Mouse (Mus musculus): ENCODE data around the gene 1700028P14Rik. TPM values are rescaled to one million over a fixed set of nuclear protein-coding genes. Genes with fewer than 3 reads are reported as not detected.

1700028P14Rik gene
- total RNA-seq, 1 experiment from 2014 or later: not detected

GRCm38 (mm10) chr19:23631611-23632492 lies 20.8 kb downstream of the 1700028P14Rik start:
- no peak for ATAC-seq (replicated peaks; ENCODE audit: insufficient number of reproducible peaks, low FRiP score, low TSS enrichment, poor library complexity, severe bottlenecking)

- no peak for ATAC-seq (replicated peaks; ENCODE audit: insufficient number of reproducible peaks, low FRiP score, low TSS enrichment, poor library complexity, severe bottlenecking)
These were observed 38.3 kb downstream of the 1700028P14Rik start for GRCm38 (mm10) chr19:23614268-23614667.

DNA sequence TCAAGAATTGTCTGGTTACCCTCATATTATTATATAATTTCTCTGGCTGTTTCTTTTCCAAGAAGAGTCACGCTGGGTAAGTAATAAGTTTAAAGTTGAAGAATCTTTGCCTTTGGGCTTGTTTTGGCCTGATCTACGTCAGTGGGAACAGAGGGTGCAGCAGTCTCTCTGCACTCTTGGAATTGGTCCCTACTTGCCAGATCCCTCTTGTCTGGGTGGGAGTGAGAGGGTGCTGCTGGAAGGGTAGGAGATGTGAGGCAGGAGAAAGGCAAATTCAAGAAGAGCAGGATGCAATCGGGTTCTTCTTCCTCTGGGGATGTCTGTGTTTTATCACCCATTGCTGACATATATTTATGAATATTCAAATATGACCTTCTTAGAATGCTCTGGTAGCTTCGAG lies 42.9 kb downstream of the 1700028P14Rik start:
- ATAC-seq (replicated peaks; ENCODE audit: insufficient number of reproducible peaks, low FRiP score, low TSS enrichment, poor library complexity, severe bottlenecking): no peak

- no peak for ATAC-seq (replicated peaks; ENCODE audit: insufficient number of reproducible peaks, low FRiP score, low TSS enrichment, poor library complexity, severe bottlenecking)
These were observed 44.7 kb downstream of the 1700028P14Rik start for GRCm38 (mm10) chr19:23607951-23608350.

GRCm38 (mm10) chr19:23594950-23595349 lies 57.7 kb downstream of the 1700028P14Rik start:
- no peak for ATAC-seq (replicated peaks; ENCODE audit: insufficient number of reproducible peaks, low FRiP score, low TSS enrichment, poor library complexity, severe bottlenecking)

GRCm38 (mm10) chr19:23578606-23579355 lies 73.8 kb downstream of the 1700028P14Rik start:
- no peak for ATAC-seq (replicated peaks; ENCODE audit: insufficient number of reproducible peaks, low FRiP score, low TSS enrichment, poor library complexity, severe bottlenecking)

GRCm38 (mm10) chr19:23576685-23577084 lies 75.9 kb downstream of the 1700028P14Rik start:
- ATAC-seq (replicated peaks; ENCODE audit: insufficient number of reproducible peaks, low FRiP score, low TSS enrichment, poor library complexity, severe bottlenecking): no peak

- ATAC-seq (replicated peaks; ENCODE audit: insufficient number of reproducible peaks, low FRiP score, low TSS enrichment, poor library complexity, severe bottlenecking): no peak
These were observed 88.9 kb downstream of the 1700028P14Rik start for GRCm38 (mm10) chr19:23563693-23564092.

DNA sequence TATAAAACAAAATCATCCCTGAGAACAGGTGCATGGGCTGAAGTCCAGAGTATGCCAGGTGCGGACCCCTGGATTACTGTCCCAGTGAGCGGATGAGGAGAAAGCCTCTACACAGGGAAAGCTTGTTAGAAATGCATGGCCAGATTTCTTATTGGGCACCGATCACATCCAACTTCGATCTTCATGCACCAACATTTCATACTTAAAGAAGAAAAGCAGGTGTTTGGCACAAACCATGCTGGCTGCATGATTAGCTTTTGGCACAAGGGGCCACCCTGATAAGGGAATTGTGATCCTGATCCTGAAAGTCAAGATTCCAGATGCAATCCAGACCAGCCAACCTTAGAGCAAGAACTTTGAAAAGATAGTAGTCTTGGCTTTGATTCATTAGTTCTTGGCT lies 90.0 kb downstream of the 1700028P14Rik start:
- ATAC-seq (replicated peaks; ENCODE audit: insufficient number of reproducible peaks, low FRiP score, low TSS enrichment, poor library complexity, severe bottlenecking): no peak

GRCm38 (mm10) chr19:23562061-23562460 lies 90.6 kb downstream of the 1700028P14Rik start:
- no peak for ATAC-seq (replicated peaks; ENCODE audit: insufficient number of reproducible peaks, low FRiP score, low TSS enrichment, poor library complexity, severe bottlenecking)

- no peak for ATAC-seq (replicated peaks; ENCODE audit: insufficient number of reproducible peaks, low FRiP score, low TSS enrichment, poor library complexity, severe bottlenecking)
These were observed 99.2 kb downstream of the 1700028P14Rik start for GRCm38 (mm10) chr19:23553450-23553849.

- no peak for ATAC-seq (replicated peaks; ENCODE audit: insufficient number of reproducible peaks, low FRiP score, low TSS enrichment, poor library complexity, severe bottlenecking)
These were observed 107.0 kb downstream of the 1700028P14Rik start for GRCm38 (mm10) chr19:23545604-23546003.

GRCm38 (mm10) chr19:23543244-23544004 lies 109.2 kb downstream of the 1700028P14Rik start:
- ATAC-seq (replicated peaks; ENCODE audit: insufficient number of reproducible peaks, low FRiP score, low TSS enrichment, poor library complexity, severe bottlenecking): no peak

DNA sequence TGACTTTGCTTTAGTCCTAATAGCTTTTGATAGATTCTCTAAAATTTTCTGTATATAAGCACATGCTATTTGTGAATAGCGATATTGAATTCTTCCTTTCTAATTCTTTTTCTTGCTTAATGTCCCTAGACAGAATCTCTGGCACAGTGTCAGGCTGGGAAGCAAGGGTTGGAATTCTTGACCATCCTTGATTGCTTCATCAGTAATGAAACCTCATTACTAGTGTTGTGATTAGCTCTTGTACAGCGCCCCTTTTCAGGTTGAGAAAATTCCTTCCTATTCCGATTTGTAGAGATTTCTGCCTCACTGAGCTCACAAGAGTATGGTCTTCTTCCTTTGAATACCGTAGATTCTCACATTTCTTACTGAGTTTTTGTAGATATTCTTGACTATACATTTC lies 109.9 kb downstream of the 1700028P14Rik start:
- no peak for ATAC-seq (replicated peaks; ENCODE audit: insufficient number of reproducible peaks, low FRiP score, low TSS enrichment, poor library complexity, severe bottlenecking)

DNA sequence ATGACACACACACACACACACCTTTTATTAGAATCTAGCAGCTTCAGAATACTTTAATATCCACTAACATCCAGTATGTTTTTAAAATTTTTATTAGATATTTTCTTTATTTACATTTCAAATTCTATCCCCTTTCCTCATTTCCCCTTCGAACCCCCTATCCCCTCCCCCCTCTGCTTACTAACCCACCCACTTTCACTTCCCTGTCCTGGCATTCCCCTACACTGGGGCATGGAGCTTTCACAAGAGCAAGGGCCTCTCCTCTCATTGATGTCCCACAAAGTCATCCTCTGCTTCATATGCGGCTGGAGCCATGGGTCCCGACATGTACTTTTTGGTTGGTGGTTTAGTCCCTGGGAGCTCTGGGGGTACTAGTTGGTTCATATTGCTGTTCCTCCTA lies 116.9 kb downstream of the 1700028P14Rik start:
- no peak for ATAC-seq (replicated peaks; ENCODE audit: insufficient number of reproducible peaks, low FRiP score, low TSS enrichment, poor library complexity, severe bottlenecking)

DNA sequence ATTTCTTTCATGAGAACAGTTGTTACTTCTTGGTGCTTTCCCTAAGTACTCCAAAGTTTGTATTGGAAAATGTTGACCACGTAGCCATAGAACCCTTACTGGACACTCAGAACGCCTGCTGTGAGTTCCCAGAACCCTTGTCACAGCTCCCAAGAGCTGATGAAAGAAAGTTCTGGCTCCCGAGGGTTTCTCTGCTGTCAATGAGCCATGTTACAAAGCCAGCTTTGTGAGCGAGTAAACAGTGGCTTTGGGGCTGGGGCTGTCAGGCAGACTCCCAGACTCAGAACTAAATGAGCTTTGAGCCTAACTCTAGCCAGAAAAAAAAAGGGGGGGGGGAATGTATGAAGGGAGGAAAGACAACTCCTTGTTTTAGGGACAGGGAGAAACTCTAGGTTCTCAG lies 120.7 kb downstream of the 1700028P14Rik start:
- no peak for ATAC-seq (replicated peaks; ENCODE audit: insufficient number of reproducible peaks, low FRiP score, low TSS enrichment, poor library complexity, severe bottlenecking)

DNA sequence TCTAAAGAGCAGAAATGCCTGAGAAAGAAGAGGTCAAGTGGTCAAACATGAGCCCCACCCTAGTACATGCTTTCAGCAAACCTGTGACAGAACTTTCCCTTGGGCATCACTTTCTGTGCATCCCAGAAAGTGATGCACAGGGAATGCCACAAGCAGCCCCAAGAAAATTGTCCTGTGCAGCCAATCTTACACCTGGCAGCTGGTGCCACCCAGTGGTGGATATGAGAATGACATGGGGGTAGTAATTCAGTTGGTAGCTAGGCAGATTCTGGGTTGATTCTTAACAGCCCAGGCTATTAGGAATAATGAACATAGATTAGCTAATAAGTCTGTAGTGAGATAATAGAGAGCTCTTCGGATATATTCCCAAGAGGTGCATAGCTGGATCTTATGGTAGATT lies 128.9 kb downstream of the 1700028P14Rik start:
- 0 out of 2 replicates have a peak, but pooled peaks have one; percentile 44 for ATAC-seq (replicated peaks; ENCODE audit: insufficient number of reproducible peaks, low FRiP score, low TSS enrichment, poor library complexity, severe bottlenecking)

GRCm38 (mm10) chr19:23521831-23522230 lies 130.8 kb downstream of the 1700028P14Rik start:
- ATAC-seq (replicated peaks; ENCODE audit: insufficient number of reproducible peaks, low FRiP score, low TSS enrichment, poor library complexity, severe bottlenecking): no peak

DNA sequence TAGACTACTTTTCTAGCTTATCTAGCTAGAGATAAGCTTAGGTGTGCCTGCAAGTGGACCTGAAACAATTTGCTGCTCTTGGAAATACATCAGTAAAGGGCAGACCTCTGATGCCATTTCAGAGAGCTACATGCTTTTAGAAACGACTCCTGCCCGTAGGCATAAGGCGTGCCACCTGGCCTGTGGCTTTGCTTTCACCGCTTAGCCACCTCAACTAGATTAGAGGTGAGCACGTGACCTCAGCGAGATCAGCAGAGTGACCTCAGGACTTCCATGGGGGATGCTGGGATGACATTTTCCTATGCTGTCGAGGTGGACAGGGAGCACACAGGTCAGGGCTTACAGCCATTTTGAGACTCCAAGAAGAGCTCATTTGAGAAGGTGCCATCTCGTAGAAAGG lies 131.5 kb downstream of the 1700028P14Rik start:
- ATAC-seq (replicated peaks; ENCODE audit: insufficient number of reproducible peaks, low FRiP score, low TSS enrichment, poor library complexity, severe bottlenecking): no peak
